Mouse (Mus musculus): ENCODE measurements around the gene Amigo3. TPM values are rescaled to one million over a fixed set of nuclear protein-coding genes. Genes with fewer than 3 reads are reported as not detected.

Amigo3 gene
- 0.90 TPM for polyA plus RNA-seq (2014; fragmentation: Illumina TruSeq; extraction: RNeasy Lipid Tissue Mini Kit (QIAGEN cat#74804); ENCODE audit: insufficient read depth, low read depth, low replicate concordance)

GRCm38 (mm10) chr9:108052885-108053664 lies at the start of gene Amigo3:
Amigo3 (plus strand) TSS chr9:108053159.

DNA sequence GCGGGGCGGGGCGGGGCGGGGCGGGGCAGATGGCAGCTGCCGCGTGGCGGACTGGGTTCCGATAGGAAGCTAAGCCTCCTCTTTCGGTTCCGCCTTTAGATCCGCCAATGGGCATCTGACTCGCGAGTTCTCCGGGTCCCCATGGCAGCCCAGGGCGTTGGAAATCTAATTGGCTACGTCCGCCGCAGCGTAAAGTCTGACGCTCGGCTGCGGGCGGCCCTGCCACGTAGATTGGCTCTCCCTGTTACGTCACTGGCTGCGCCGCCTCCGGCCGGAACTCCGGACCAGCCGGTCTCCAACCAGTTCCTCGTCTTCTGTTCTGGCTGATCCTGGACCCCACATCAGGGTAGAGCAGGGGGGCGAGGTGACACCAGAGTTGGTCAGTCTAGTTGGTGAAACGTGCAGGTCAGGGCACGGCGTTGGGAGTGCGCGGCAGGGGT lies 3.9 kb upstream of the Amigo3 start, which contains the start of gene Gmppb:
Gmppb (plus strand) TSS at position 227 of the 440 bp plus-strand sequence.

GRCm38 (mm10) chr9:108080168-108080567 lies 27.2 kb downstream of the Amigo3 start, which contains the start of gene Mst1:
Mst1 (plus strand) TSS chr9:108080436.

DNA sequence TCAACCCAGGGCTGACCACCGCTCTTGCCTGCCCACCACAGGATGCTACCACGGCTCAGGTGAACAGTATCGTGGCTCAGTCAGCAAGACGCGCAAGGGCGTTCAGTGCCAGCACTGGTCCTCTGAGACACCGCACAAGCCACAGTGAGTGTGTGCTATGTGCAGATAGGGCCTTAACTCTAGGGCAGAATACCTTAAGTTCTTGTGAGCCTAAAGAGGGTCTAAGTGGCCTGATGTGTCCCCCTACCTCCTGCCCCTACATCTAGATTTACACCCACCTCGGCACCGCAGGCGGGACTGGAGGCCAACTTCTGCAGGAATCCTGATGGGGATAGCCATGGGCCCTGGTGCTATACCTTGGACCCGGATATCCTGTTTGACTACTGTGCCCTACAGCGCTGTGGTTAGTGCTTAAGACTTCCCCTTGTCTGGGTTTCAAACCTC lies 30.1 kb downstream of the Amigo3 start, which contains the start of gene Rnf123:
Rnf123 (minus strand) TSS at position 359 of the 444 bp plus-strand sequence.

DNA sequence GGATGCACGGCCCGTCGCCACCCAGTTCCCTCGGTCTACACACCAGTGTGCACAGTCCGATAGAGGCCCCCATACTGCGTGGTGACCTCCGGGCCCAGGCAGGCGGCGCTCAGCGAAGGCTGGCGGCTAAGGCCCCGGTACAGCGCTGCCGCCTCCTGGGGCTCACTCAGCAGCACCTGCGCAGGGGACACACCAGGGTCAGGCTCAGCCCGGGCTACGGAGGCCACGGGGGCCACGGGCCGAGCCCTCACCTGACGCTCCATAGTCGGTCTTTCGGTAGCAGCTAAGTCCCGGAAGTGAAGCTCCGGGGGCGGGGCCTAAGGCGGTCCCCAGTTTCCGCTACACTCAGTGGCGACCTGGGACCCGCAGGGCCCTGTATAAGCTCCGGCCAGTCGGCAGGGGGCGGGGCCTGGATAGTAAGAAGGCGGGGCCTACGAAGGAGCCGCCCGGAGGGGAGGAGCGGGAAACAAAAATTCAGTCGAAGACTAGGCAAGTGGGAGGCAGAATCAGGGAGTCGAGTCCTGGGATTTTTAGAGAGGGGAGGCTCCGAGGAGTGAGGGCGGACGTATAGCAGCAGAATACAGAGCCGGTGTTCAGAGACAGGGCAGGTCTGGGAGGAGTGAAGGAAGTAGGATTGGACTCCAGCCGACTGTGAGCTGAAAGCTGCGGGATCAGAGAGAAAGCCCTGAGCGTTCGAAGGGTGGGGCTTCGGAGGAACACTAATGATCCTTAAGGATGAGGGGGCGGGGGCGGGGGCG lies 41.4 kb downstream of the Amigo3 start, which contains the start of gene Apeh:
Apeh (minus strand) TSS at position 423 of the 758 bp plus-strand sequence.

Other genes with a start within 250 kb of the Amigo3 start
- gene Rbm6, start 179.9 kb upstream of the Amigo3 start, polyA plus RNA-seq (2014; fragmentation: Illumina TruSeq; extraction: RNeasy Lipid Tissue Mini Kit (QIAGEN cat#74804); ENCODE audit: insufficient read depth, low read depth, low replicate concordance), result 30.7 TPM
- gene Mon1a, start 165.0 kb upstream of the Amigo3 start, polyA plus RNA-seq (2014; fragmentation: Illumina TruSeq; extraction: RNeasy Lipid Tissue Mini Kit (QIAGEN cat#74804); ENCODE audit: insufficient read depth, low read depth, low replicate concordance), result 12.0 TPM
- 2.1 TPM for gene Mst1r, start 146.3 kb upstream of the Amigo3 start, polyA plus RNA-seq (2014; fragmentation: Illumina TruSeq; extraction: RNeasy Lipid Tissue Mini Kit (QIAGEN cat#74804); ENCODE audit: insufficient read depth, low read depth, low replicate concordance)
- gene Actl11, start 124.7 kb upstream of the Amigo3 start, polyA plus RNA-seq (2014; fragmentation: Illumina TruSeq; extraction: RNeasy Lipid Tissue Mini Kit (QIAGEN cat#74804); ENCODE audit: insufficient read depth, low read depth, low replicate concordance), result not detected
- gene Camkv, start 117.5 kb upstream of the Amigo3 start, polyA plus RNA-seq (2014; fragmentation: Illumina TruSeq; extraction: RNeasy Lipid Tissue Mini Kit (QIAGEN cat#74804); ENCODE audit: insufficient read depth, low read depth, low replicate concordance), result 0.08 TPM
- gene Traip, start 103.0 kb upstream of the Amigo3 start, polyA plus RNA-seq (2014; fragmentation: Illumina TruSeq; extraction: RNeasy Lipid Tissue Mini Kit (QIAGEN cat#74804); ENCODE audit: insufficient read depth, low read depth, low replicate concordance), result 0.48 TPM
- 37.7 TPM for gene Uba7, start 77.7 kb upstream of the Amigo3 start, polyA plus RNA-seq (2014; fragmentation: Illumina TruSeq; extraction: RNeasy Lipid Tissue Mini Kit (QIAGEN cat#74804); ENCODE audit: insufficient read depth, low read depth, low replicate concordance)
- 1.2 TPM for gene Gm20661, start 70.1 kb upstream of the Amigo3 start, polyA plus RNA-seq (2014; fragmentation: Illumina TruSeq; extraction: RNeasy Lipid Tissue Mini Kit (QIAGEN cat#74804); ENCODE audit: insufficient read depth, low read depth, low replicate concordance)
- 11.7 TPM for gene Inka1, start 67.3 kb upstream of the Amigo3 start, polyA plus RNA-seq (2014; fragmentation: Illumina TruSeq; extraction: RNeasy Lipid Tissue Mini Kit (QIAGEN cat#74804); ENCODE audit: insufficient read depth, low read depth, low replicate concordance)
- 28.6 TPM for gene Cdhr4, start 60.7 kb upstream of the Amigo3 start, polyA plus RNA-seq (2014; fragmentation: Illumina TruSeq; extraction: RNeasy Lipid Tissue Mini Kit (QIAGEN cat#74804); ENCODE audit: insufficient read depth, low read depth, low replicate concordance)
- gene Gm20662, start 56.8 kb upstream of the Amigo3 start, polyA plus RNA-seq (2014; fragmentation: Illumina TruSeq; extraction: RNeasy Lipid Tissue Mini Kit (QIAGEN cat#74804); ENCODE audit: insufficient read depth, low read depth, low replicate concordance), result 0.69 TPM
- 38.8 TPM for gene Ip6k1, start 50.7 kb upstream of the Amigo3 start, polyA plus RNA-seq (2014; fragmentation: Illumina TruSeq; extraction: RNeasy Lipid Tissue Mini Kit (QIAGEN cat#74804); ENCODE audit: insufficient read depth, low read depth, low replicate concordance)
- 29.0 TPM for gene Gmppb, start 3.9 kb upstream of the Amigo3 start, polyA plus RNA-seq (2014; fragmentation: Illumina TruSeq; extraction: RNeasy Lipid Tissue Mini Kit (QIAGEN cat#74804); ENCODE audit: insufficient read depth, low read depth, low replicate concordance)
- 0.99 TPM for gene Mst1, start 27.3 kb downstream of the Amigo3 start, polyA plus RNA-seq (2014; fragmentation: Illumina TruSeq; extraction: RNeasy Lipid Tissue Mini Kit (QIAGEN cat#74804); ENCODE audit: insufficient read depth, low read depth, low replicate concordance)
- 18.4 TPM for gene Rnf123, start 30.2 kb downstream of the Amigo3 start, polyA plus RNA-seq (2014; fragmentation: Illumina TruSeq; extraction: RNeasy Lipid Tissue Mini Kit (QIAGEN cat#74804); ENCODE audit: insufficient read depth, low read depth, low replicate concordance)
- 37.5 TPM for gene Apeh, start 41.4 kb downstream of the Amigo3 start, polyA plus RNA-seq (2014; fragmentation: Illumina TruSeq; extraction: RNeasy Lipid Tissue Mini Kit (QIAGEN cat#74804); ENCODE audit: insufficient read depth, low read depth, low replicate concordance)
- 0.09 TPM for gene Bsn, start 137.2 kb downstream of the Amigo3 start, polyA plus RNA-seq (2014; fragmentation: Illumina TruSeq; extraction: RNeasy Lipid Tissue Mini Kit (QIAGEN cat#74804); ENCODE audit: insufficient read depth, low read depth, low replicate concordance)
- gene Dag1, start 210.8 kb downstream of the Amigo3 start, polyA plus RNA-seq (2014; fragmentation: Illumina TruSeq; extraction: RNeasy Lipid Tissue Mini Kit (QIAGEN cat#74804); ENCODE audit: insufficient read depth, low read depth, low replicate concordance), result 48.3 TPM
- 14.1 TPM for gene Nicn1, start 237.3 kb downstream of the Amigo3 start, polyA plus RNA-seq (2014; fragmentation: Illumina TruSeq; extraction: RNeasy Lipid Tissue Mini Kit (QIAGEN cat#74804); ENCODE audit: insufficient read depth, low read depth, low replicate concordance)
- 5.4 TPM for gene Amt, start 243.7 kb downstream of the Amigo3 start, polyA plus RNA-seq (2014; fragmentation: Illumina TruSeq; extraction: RNeasy Lipid Tissue Mini Kit (QIAGEN cat#74804); ENCODE audit: insufficient read depth, low read depth, low replicate concordance)